Mouse (Mus musculus) embryonic fibroblast, embryonic 13.5 days (primary cell): Measurements from ENCODE around the gene 3300002I08Rik.
"Not testable (repeated sequence)": the region's sequence is repeated elsewhere in the genome, so short reads cannot be mapped to it uniquely, and the experiment has no call there.

Experiments used
- CTCF ChIP-seq: IDR thresholded peaks from 2 replicates; pipeline ENCODE4 v1.5.1; 2011; ENCODE audit warnings: mild to moderate bottlenecking, control low read depth, low read length, moderate library complexity, borderline replicate concordance; ENCODE audit not compliant: insufficient read depth
- POLR2A ChIP-seq: IDR thresholded peaks from 2 replicates; pipeline ENCODE4 v1.6.1; 2011; ENCODE audit warnings: low read depth, mild to moderate bottlenecking, control low read depth, low read length, moderate library complexity

DNA sequence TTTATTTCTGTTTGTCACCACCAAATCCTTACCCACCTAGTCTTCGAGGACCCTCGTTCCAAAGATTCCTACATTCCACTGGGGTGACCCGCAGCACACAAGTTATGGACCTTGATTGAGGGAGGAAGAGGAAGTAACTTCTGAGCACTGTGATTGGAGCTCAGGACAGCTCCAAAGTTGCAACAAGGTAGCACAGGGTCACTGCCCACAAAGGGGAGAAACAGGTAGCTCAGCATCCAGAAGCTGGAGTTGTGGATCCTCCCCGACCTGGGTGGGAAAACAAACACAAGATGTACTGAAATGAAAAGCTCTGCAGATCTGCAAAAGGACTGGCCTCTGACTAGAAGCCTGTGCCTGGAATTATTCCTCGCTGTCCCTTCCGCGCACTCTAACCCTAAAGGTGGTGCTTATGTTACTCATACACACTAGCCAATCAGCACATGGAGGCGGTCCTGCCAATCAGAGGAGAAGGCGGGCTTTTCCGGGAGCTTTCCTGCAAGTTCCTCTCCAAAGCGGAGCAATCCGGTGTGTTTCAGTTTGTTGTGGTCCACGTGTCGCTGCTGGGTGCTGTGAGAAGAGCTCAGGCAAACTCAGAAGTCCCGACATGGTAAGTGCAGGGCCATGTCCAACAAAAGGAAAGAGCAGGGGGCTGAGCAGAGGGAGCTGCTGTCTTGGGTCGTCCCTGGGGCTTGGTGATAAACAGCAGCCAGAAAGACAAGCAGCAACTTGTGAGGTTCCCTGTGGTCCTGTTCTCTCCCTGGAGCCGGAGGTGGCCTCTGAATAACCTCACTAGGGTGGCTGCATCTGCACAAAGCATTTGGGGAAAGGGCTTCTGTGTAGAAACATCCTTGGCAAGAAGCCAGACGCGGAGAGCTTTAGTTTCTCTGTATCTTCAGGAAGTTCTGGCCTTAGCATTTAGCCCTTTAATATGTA, 51.3 kb downstream of the 3300002I08Rik start:
- peak; percentile 76 for TF ChIP-seq POLR2A
- not testable (repeated sequence) for TF ChIP-seq CTCF
